Mouse (Mus musculus) kidney, embryonic 15.5 days (tissue): ENCODE measurements around the gene Rab35. TPM values are rescaled to one million over a fixed set of nuclear protein-coding genes. Genes with fewer than 3 reads are reported as not detected.
A peak's percentile ranks its signal among the peaks of the same experiment; 100 is the strongest.

Experiments used
- ATAC-seq: fragments of 200-750 bp; cut with Nextera tagmentation; replicated peaks from 2 replicates; pipeline ENCODE4 v1.8.0; 2017; ENCODE audit warnings: moderate TSS enrichment; ENCODE audit not compliant: low FRiP score
- H3K27ac ChIP-seq: fragments of 300-500 bp; sonication (generic); 2 replicates; pipeline ENCODE4 v1.5.1; 2015; ENCODE audit warnings: mild to moderate bottlenecking, inconsistent platforms
- H3K27me3 ChIP-seq: fragments of 300-500 bp; sonication (generic); 2 replicates; pipeline ENCODE4 v1.6.1; 2015; ENCODE audit warnings: inconsistent platforms
- H3K36me3 ChIP-seq: fragments of 300-500 bp; sonication (generic); 2 replicates; pipeline ENCODE4 v1.6.1; 2015; ENCODE audit warnings: inconsistent platforms
- H3K4me1 ChIP-seq: fragments of 300-500 bp; sonication (generic); 2 replicates; pipeline ENCODE4 v1.6.1; 2015; ENCODE audit warnings: inconsistent platforms
- H3K4me2 ChIP-seq: fragments of 300-500 bp; sonication (generic); 2 replicates; pipeline ENCODE4 v1.6.1; 2015; ENCODE audit warnings: moderate library complexity, mild to moderate bottlenecking, inconsistent platforms
- H3K4me3 ChIP-seq: fragments of 300-500 bp; sonication (generic); replicated peaks from 2 replicates; pipeline ENCODE4 v1.5.1; 2015; ENCODE audit warnings: mild to moderate bottlenecking, inconsistent platforms
- H3K9ac ChIP-seq: fragments of 300-500 bp; sonication (generic); 2 replicates; pipeline ENCODE4 v1.6.1; 2015; ENCODE audit warnings: mild to moderate bottlenecking, inconsistent platforms
- H3K9me3 ChIP-seq: fragments of 300-500 bp; sonication (generic); replicated peaks from 2 replicates; pipeline ENCODE4 v1.6.1; 2016; ENCODE audit warnings: inconsistent platforms
- WGBS: fragments of 180-500 bp; shearing (Covaris S2); methylation state at CpG from one replicate; pipeline ENCODE4 v1.1.7; 2015; ENCODE audit warnings: mixed read lengths; 5-methylcytosine and 5-hydroxymethylcytosine counted together
- polyA plus RNA-seq: library from polyadenylated mRNA; unstranded; fragments of >200 nt; fragmentation: Nextera tagmentation; extraction: Ambion mirVana; gene quantifications from 2 replicates; pipeline ENCODE4 v1.2.1, GENCODE M21; 2015

The Rab35 gene
- polyA plus RNA-seq = 16.0 and 16.2 TPM in 2 replicates

- WGBS = under 1% methylated on average over 94 of the region's 125 CpGs
- Histone ChIP-seq H3K9ac (peak within 1 kb of the TSS; percentile 81), H3K27ac (peak within 1 kb of the TSS; percentile 89), H3K9me3 (no peaks in the 10 kb centered on the region), H3K4me2 (peak within 1 kb of the TSS; percentile 87), H3K4me3 (peak within 1 kb of the TSS; percentile 91), H3K27me3 (no peaks in the 10 kb centered on the region), H3K36me3 (peaks cover 2% of the 10 kb centered on the region; the same call in 1 of the 2 replicates), H3K4me1 (peaks cover 47% of the 10 kb centered on the region)
- ATAC-seq = peak; percentile 92
Observed at GRCm38 (mm10) chr5:115631505-115632357, at the start of gene Rab35. Gene Rab35, plus strand, starts transcription at chr5:115631908.

- H3K9me3 ChIP-seq = peaks cover 11% of the 10 kb centered on the region
- H3K9ac ChIP-seq = no peak overlapping the region
- no peak overlapping the region for H3K4me2 ChIP-seq
- no peak overlapping the region for H3K27ac ChIP-seq
- 81% methylated on average over 12 of the region's 12 CpGs for WGBS
- ATAC-seq = no peak
- H3K4me1 ChIP-seq = no peaks in the 10 kb centered on the region
- no peaks in the 10 kb centered on the region for H3K27me3 ChIP-seq
- peaks cover 98% of the 10 kb centered on the region for H3K36me3 ChIP-seq
- H3K4me3 ChIP-seq = no peak overlapping the region
Observed at GRCm38 (mm10) chr5:115585616-115586015, 46.1 kb upstream of the Rab35 start.

- H3K4me1 ChIP-seq = no peaks in the 10 kb centered on the region
- no peak overlapping the region for H3K9ac ChIP-seq
- no peak for ATAC-seq
- 91% methylated on average over 15 of the region's 15 CpGs for whole genome bisulfite sequencing
- H3K4me2 ChIP-seq = no peak overlapping the region
- H3K4me3 ChIP-seq = no peak overlapping the region
- H3K27ac ChIP-seq = no peak overlapping the region
- no peaks in the 10 kb centered on the region for H3K27me3 ChIP-seq
- H3K36me3 ChIP-seq = peaks cover 98% of the 10 kb centered on the region
- peaks cover 11% of the 10 kb centered on the region for H3K9me3 ChIP-seq
Observed at GRCm38 (mm10) chr5:115586166-115586565, 45.5 kb upstream of the Rab35 start.

GRCm38 (mm10) chr5:115586780-115587179 lies 44.9 kb upstream of the Rab35 start:
- peaks cover 98% of the 10 kb centered on the region for H3K36me3 ChIP-seq
- no peak overlapping the region for H3K4me2 ChIP-seq
- H3K27me3 ChIP-seq = no peaks in the 10 kb centered on the region
- peaks cover 11% of the 10 kb centered on the region for H3K9me3 ChIP-seq
- H3K9ac ChIP-seq = no peak overlapping the region
- no peaks in the 10 kb centered on the region for H3K4me1 ChIP-seq
- H3K27ac ChIP-seq = no peak overlapping the region
- WGBS = 91% methylated on average over 2 of the region's 2 CpGs
- H3K4me3 ChIP-seq = no peak overlapping the region
- no peak for ATAC-seq

GRCm38 (mm10) chr5:115591028-115591427 lies 40.7 kb upstream of the Rab35 start:
- no peak overlapping the region for H3K9ac ChIP-seq
- H3K9me3 ChIP-seq = no peaks in the 10 kb centered on the region
- H3K27ac ChIP-seq = no peak overlapping the region
- ATAC-seq = no peak
- H3K4me3 ChIP-seq = no peak overlapping the region
- H3K27me3 ChIP-seq = no peaks in the 10 kb centered on the region
- H3K4me2 ChIP-seq = no peak overlapping the region
- no peaks in the 10 kb centered on the region for H3K4me1 ChIP-seq
- 80% methylated on average over 11 of the region's 11 CpGs for WGBS
- H3K36me3 ChIP-seq = peaks cover 98% of the 10 kb centered on the region

- Histone ChIP-seq H3K27me3 (no peaks in the 10 kb centered on the region), H3K4me2 (no peak overlapping the region), H3K27ac (no peak overlapping the region), H3K4me1 (no peaks in the 10 kb centered on the region), H3K9ac (no peak overlapping the region), H3K4me3 (no peak overlapping the region), H3K9me3 (no peaks in the 10 kb centered on the region), H3K36me3 (peaks cover 98% of the 10 kb centered on the region)
- WGBS = 85% methylated on average over 2 of the region's 2 CpGs
- no peak for ATAC-seq
Observed at GRCm38 (mm10) chr5:115591506-115591905, 40.2 kb upstream of the Rab35 start.

GRCm38 (mm10) chr5:115603561-115603960 lies 28.1 kb upstream of the Rab35 start:
- Histone ChIP-seq H3K9ac (no peak overlapping the region), H3K36me3 (peaks cover 97% of the 10 kb centered on the region), H3K27me3 (no peaks in the 10 kb centered on the region), H3K27ac (no peak overlapping the region), H3K4me1 (no peaks in the 10 kb centered on the region), H3K9me3 (no peaks in the 10 kb centered on the region), H3K4me2 (no peak overlapping the region), H3K4me3 (no peak overlapping the region)
- WGBS = 92% methylated on average over 6 of the region's 6 CpGs
- no peak for ATAC-seq

GRCm38 (mm10) chr5:115611566-115611965 lies 20.1 kb upstream of the Rab35 start:
- 95% methylated on average over 11 of the region's 11 CpGs for WGBS
- peaks cover 99% of the 10 kb centered on the region for H3K36me3 ChIP-seq
- no peak overlapping the region for H3K9ac ChIP-seq
- H3K4me2 ChIP-seq = no peak overlapping the region
- H3K9me3 ChIP-seq = no peaks in the 10 kb centered on the region
- no peak for ATAC-seq
- H3K4me1 ChIP-seq = no peaks in the 10 kb centered on the region
- no peak overlapping the region for H3K4me3 ChIP-seq
- no peak overlapping the region for H3K27ac ChIP-seq
- no peaks in the 10 kb centered on the region for H3K27me3 ChIP-seq

- no peak overlapping the region for H3K9ac ChIP-seq
- ATAC-seq = no peak
- no peaks in the 10 kb centered on the region for H3K27me3 ChIP-seq
- H3K27ac ChIP-seq = no peak overlapping the region
- H3K4me1 ChIP-seq = no peaks in the 10 kb centered on the region
- 90% methylated on average over 9 of the region's 9 CpGs for WGBS
- H3K36me3 ChIP-seq = peaks cover 100% of the 10 kb centered on the region
- no peak overlapping the region for H3K4me3 ChIP-seq
- H3K4me2 ChIP-seq = no peak overlapping the region
- no peaks in the 10 kb centered on the region for H3K9me3 ChIP-seq
Observed at GRCm38 (mm10) chr5:115613332-115613731, 18.4 kb upstream of the Rab35 start.

- no peak for ATAC-seq
Observed at GRCm38 (mm10) chr5:115614948-115615347, 16.8 kb upstream of the Rab35 start.

GRCm38 (mm10) chr5:115619690-115620089 lies 12.0 kb upstream of the Rab35 start:
- WGBS = 92% methylated on average over 15 of the region's 15 CpGs
- no peak overlapping the region for H3K4me3 ChIP-seq
- no peak for ATAC-seq
- no peak overlapping the region for H3K27ac ChIP-seq
- no peaks in the 10 kb centered on the region for H3K9me3 ChIP-seq
- H3K4me1 ChIP-seq = no peaks in the 10 kb centered on the region
- no peak overlapping the region for H3K9ac ChIP-seq
- no peaks in the 10 kb centered on the region for H3K27me3 ChIP-seq
- H3K4me2 ChIP-seq = no peak overlapping the region
- H3K36me3 ChIP-seq = peaks cover 79% of the 10 kb centered on the region

More at GRCm38 (mm10) chr5:115614948-115615347, 16.8 kb upstream of the Rab35 start:
- H3K4me3 ChIP-seq = no peak overlapping the region
- WGBS = 89% methylated on average over 7 of the region's 7 CpGs
- peaks cover 100% of the 10 kb centered on the region for H3K36me3 ChIP-seq
- H3K4me2 ChIP-seq = no peak overlapping the region
- no peak overlapping the region for H3K9ac ChIP-seq
- no peak overlapping the region for H3K27ac ChIP-seq
- no peaks in the 10 kb centered on the region for H3K27me3 ChIP-seq
- H3K9me3 ChIP-seq = no peaks in the 10 kb centered on the region
- no peaks in the 10 kb centered on the region for H3K4me1 ChIP-seq

- Histone ChIP-seq H3K9ac (no peak overlapping the region), H3K4me2 (no peak overlapping the region), H3K4me1 (no peaks in the 10 kb centered on the region), H3K4me3 (no peak overlapping the region), H3K9me3 (no peaks in the 10 kb centered on the region), H3K27ac (no peak overlapping the region), H3K27me3 (no peaks in the 10 kb centered on the region), H3K36me3 (peaks cover 49% of the 10 kb centered on the region)
- 87% methylated on average over 7 of the region's 7 CpGs for WGBS
- ATAC-seq = no peak
Observed at GRCm38 (mm10) chr5:115622686-115623085, 9.0 kb upstream of the Rab35 start.
